Mouse (Mus musculus): Measurements from ENCODE around the gene Slc25a27.

The Slc25a27 gene

GRCm38 (mm10) chr17:43611586-43611985 is 55.4 kb downstream of the Slc25a27 start:
- no peaks in the 10 kb centered on the region for H3K4me1 ChIP-seq (replicated peaks; ENCODE audit: low read depth, low read length)
- H3K36me3 ChIP-seq (ENCODE audit: insufficient read depth, low read length) = no peaks in the 10 kb centered on the region
- no peaks in the 10 kb centered on the region; the same call in 1 of the 2 replicates for H3K27me3 ChIP-seq (ENCODE audit: insufficient read depth, low read length)
- no peak overlapping the region for H3K4me3 ChIP-seq (replicated peaks; ENCODE audit: low read length)
- no peaks in the 10 kb centered on the region for H3K9me3 ChIP-seq (ENCODE audit: low read length)
- TF ChIP-seq NANOG (IDR thresholded peaks at IDR 0.05; ENCODE audit: borderline replicate concordance, low read length) (no peak), CTCF (conservative IDR thresholded peaks at IDR 0.05; ENCODE audit: low read length) (peak; percentile 66), POU5F1 (IDR thresholded peaks at IDR 0.05; ENCODE audit: borderline replicate concordance, low read length) (no peak)

- H3K4me1 ChIP-seq (replicated peaks; ENCODE audit: low read depth, low read length) = no peaks in the 10 kb centered on the region
- TF ChIP-seq CTCF (conservative IDR thresholded peaks at IDR 0.05; ENCODE audit: low read length) = peak; percentile 99
- TF ChIP-seq NANOG (IDR thresholded peaks at IDR 0.05; ENCODE audit: borderline replicate concordance, low read length) = no peak
- no peak for TF ChIP-seq POU5F1 (IDR thresholded peaks at IDR 0.05; ENCODE audit: borderline replicate concordance, low read length)
- no peak overlapping the region for H3K4me3 ChIP-seq (replicated peaks; ENCODE audit: low read length)
- peaks cover 5% of the 10 kb centered on the region for H3K9me3 ChIP-seq (ENCODE audit: low read length)
- no peaks in the 10 kb centered on the region; the same call in 1 of the 2 replicates for H3K27me3 ChIP-seq (ENCODE audit: insufficient read depth, low read length)
- H3K36me3 ChIP-seq (ENCODE audit: insufficient read depth, low read length) = no peaks in the 10 kb centered on the region
Observed at GRCm38 (mm10) chr17:43606704-43607103, 60.3 kb downstream of the Slc25a27 start.

- Histone ChIP-seq H3K27me3 (ENCODE audit: insufficient read depth, low read length) (no peaks in the 10 kb centered on the region), H3K4me1 (replicated peaks; ENCODE audit: low read depth, low read length) (no peaks in the 10 kb centered on the region), H3K9me3 (ENCODE audit: low read length) (peaks cover 11% of the 10 kb centered on the region), H3K36me3 (ENCODE audit: insufficient read depth, low read length) (no peaks in the 10 kb centered on the region), H3K4me3 (replicated peaks; ENCODE audit: low read length) (no peak overlapping the region)
- TF ChIP-seq NANOG (IDR thresholded peaks at IDR 0.05; ENCODE audit: borderline replicate concordance, low read length) (no peak), CTCF (conservative IDR thresholded peaks at IDR 0.05; ENCODE audit: low read length) (no peak), POU5F1 (IDR thresholded peaks at IDR 0.05; ENCODE audit: borderline replicate concordance, low read length) (no peak)
Observed at GRCm38 (mm10) chr17:43598706-43599105, 68.3 kb downstream of the Slc25a27 start.

- no peak for TF ChIP-seq NANOG (IDR thresholded peaks at IDR 0.05; ENCODE audit: borderline replicate concordance, low read length)
- no peak for TF ChIP-seq POU5F1 (IDR thresholded peaks at IDR 0.05; ENCODE audit: borderline replicate concordance, low read length)
- TF ChIP-seq CTCF (conservative IDR thresholded peaks at IDR 0.05; ENCODE audit: low read length) = peak; percentile 57
- Histone ChIP-seq H3K4me1 (replicated peaks; ENCODE audit: low read depth, low read length) (peaks cover 2% of the 10 kb centered on the region; the same call in 1 of the 2 replicates), H3K36me3 (ENCODE audit: insufficient read depth, low read length) (no peaks in the 10 kb centered on the region), H3K4me3 (replicated peaks; ENCODE audit: low read length) (no peak overlapping the region), H3K9me3 (ENCODE audit: low read length) (peaks cover 6% of the 10 kb centered on the region), H3K27me3 (ENCODE audit: insufficient read depth, low read length) (no peaks in the 10 kb centered on the region)
Observed at GRCm38 (mm10) chr17:43597742-43598141, 69.3 kb downstream of the Slc25a27 start.

DNA sequence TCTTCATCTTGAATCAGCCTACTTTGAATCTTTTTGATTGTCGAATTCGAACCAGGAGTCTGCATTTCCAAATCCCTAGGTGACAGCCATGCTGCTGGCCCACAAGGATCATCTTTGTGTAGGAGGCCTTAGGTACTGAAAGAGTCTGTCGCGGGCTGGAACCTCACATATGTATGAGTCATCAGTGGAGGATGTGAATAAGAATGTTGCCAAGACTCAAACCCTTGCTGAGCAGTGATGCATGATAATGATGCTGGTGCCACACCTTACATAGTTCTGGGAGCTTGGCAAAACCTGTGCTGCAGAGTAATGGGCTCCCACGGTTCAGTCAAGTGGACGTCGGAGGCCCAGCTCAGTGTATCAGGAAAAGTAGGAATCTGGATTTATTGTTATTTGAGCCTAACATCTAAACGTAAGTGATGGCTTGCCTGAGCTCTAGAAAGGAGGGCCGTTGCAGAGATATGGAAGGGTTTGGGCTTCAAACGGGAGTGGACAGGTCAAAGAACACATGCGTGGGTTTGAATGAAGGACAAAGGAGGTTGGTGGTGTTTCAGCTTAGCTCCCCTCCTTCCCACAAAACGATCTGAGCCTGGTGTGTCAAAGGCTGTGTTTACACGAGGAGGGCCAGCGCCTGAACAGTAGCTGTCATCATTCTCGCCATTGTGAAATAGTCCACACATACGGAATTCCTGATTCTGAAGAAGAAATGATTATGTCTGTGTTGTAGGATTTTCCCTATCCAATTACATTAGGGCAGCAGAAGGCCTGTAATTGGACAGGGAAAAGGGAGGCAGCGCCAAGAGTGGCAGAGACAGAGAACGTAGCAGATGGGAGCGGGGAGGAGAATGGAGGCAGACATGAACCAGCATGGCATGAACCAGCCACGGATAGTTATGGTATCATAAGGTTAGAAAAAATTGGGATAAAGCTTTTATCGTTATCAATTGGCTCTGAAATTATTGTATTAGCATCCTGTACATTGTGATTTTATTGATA is 74.4 kb downstream of the Slc25a27 start:
- Histone ChIP-seq H3K4me3 (replicated peaks; ENCODE audit: low read length) (no peak overlapping the region), H3K4me1 (replicated peaks; ENCODE audit: low read depth, low read length) (peaks cover 16% of the 10 kb centered on the region), H3K9me3 (ENCODE audit: low read length) (peaks cover under 1% of the 10 kb centered on the region; the same call in 1 of the 2 replicates), H3K36me3 (ENCODE audit: insufficient read depth, low read length) (no peaks in the 10 kb centered on the region), H3K27me3 (ENCODE audit: insufficient read depth, low read length) (peaks cover 3% of the 10 kb centered on the region)
- TF ChIP-seq CTCF (conservative IDR thresholded peaks at IDR 0.05; ENCODE audit: low read length) = no peak
- TF ChIP-seq NANOG (IDR thresholded peaks at IDR 0.05; ENCODE audit: borderline replicate concordance, low read length) = no peak
- no peak for TF ChIP-seq POU5F1 (IDR thresholded peaks at IDR 0.05; ENCODE audit: borderline replicate concordance, low read length)
